Mouse (Mus musculus) myocyte (in vitro differentiated cells): ENCODE results near the gene Igfbpl1.

Experiments used
- E2F4 ChIP-seq: IDR thresholded peaks from one replicate; pipeline ENCODE4 v1.6.1; 2011; ENCODE audit warnings: mild to moderate bottlenecking, control low read depth, moderate library complexity; ENCODE audit not compliant: insufficient read depth
- MAX ChIP-seq: IDR thresholded peaks from one replicate; pipeline ENCODE4 v1.6.1; 2011; ENCODE audit warnings: low read depth, mild to moderate bottlenecking, control low read depth
- MYOD1 ChIP-seq, 3 experiments: IDR thresholded peaks; one replicate each; pipeline ENCODE4 v1.6.1; 2011; ENCODE audit warnings: control low read depth in 2 of 3, low read depth in 2 of 3, mild to moderate bottlenecking in 2 of 3, moderate library complexity in 1 of 3; ENCODE audit not compliant: insufficient read length in 2 of 3, control insufficient read depth in 1 of 3
- MYOG ChIP-seq, 3 experiments: IDR thresholded peaks; one replicate each; pipeline ENCODE4 v1.6.1; 2011; ENCODE audit warnings: control low read depth in 2 of 3, low read depth in 2 of 3, mild to moderate bottlenecking in 2 of 3; ENCODE audit not compliant: insufficient read length in 2 of 3, control insufficient read depth in 1 of 3, insufficient read depth in 1 of 3
- POLR2A ChIP-seq: IDR thresholded peaks from one replicate; pipeline ENCODE4 v1.6.1; 2011; ENCODE audit warnings: low read depth, mild to moderate bottlenecking, control low read depth, moderate library complexity; ENCODE audit not compliant: insufficient read length
- POLR2AphosphoS2 ChIP-seq: IDR thresholded peaks from one replicate; pipeline ENCODE4 v1.6.1; 2011; ENCODE audit warnings: low read depth, control low read depth; ENCODE audit not compliant: insufficient read length
- REST ChIP-seq: IDR thresholded peaks from one replicate; pipeline ENCODE4 v1.6.1; 2011; ENCODE audit warnings: mild to moderate bottlenecking, control low read depth, moderate library complexity; ENCODE audit not compliant: insufficient read depth, insufficient read length
- USF1 ChIP-seq: IDR thresholded peaks from one replicate; pipeline ENCODE4 v1.6.1; 2011; ENCODE audit warnings: low read depth, mild to moderate bottlenecking, control low read depth, moderate library complexity

- no peak for TF ChIP-seq MYOG (IDR thresholded peaks at IDR 0.05; ENCODE audit: control insufficient read depth in 1 of 3, insufficient read depth in 1 of 3, insufficient read length in 2 of 3, low read depth in 2 of 3)
- TF ChIP-seq MAX: no peak
- TF ChIP-seq POLR2A: no peak
- TF ChIP-seq E2F4: no peak
- no peak for TF ChIP-seq REST
- TF ChIP-seq POLR2AphosphoS2: no peak
- TF ChIP-seq USF1: no peak
- TF ChIP-seq MYOD1 (IDR thresholded peaks at IDR 0.05; ENCODE audit: control insufficient read depth in 1 of 3, insufficient read length in 2 of 3, low read depth in 2 of 3): no peak
These were observed 21.5 kb upstream of the Igfbpl1 start, which contains the start of gene Stra6l for GRCm38 (mm10) chr4:45848109-45848824.
